Mouse (Mus musculus): ENCODE data around the gene Kprp. TPM values are rescaled to one million over a fixed set of nuclear protein-coding genes. Genes with fewer than 3 reads are reported as not detected.
"Not testable (repeated sequence)": the region's sequence is repeated elsewhere in the genome, so short reads cannot be mapped to it uniquely, and the experiment has no call there.

Kprp gene
- not detected in 2 replicates for polyA plus RNA-seq (2012; ENCODE audit: insufficient read depth, low replicate concordance)

DNA sequence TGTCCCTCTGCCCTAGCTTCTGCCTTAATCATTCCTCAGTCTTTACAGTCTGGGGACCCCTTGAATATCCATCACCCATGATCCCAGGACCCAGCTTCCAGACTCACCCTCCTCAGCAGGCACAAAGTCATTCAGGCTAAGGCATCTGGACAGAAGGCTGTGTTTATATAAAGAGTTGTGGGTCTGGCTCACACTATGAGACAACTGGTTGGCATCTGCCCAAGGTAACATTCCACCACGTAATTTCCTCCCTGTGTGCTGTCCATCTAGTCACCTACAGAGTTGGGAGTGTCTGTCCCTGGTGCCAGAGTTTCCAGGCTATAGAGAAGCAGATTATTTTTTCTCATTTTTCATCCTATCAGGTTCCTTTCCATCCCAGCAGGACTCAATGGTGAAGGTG is at the start of gene Kprp:
Kprp (minus strand) TSS at position 140 of the 400 bp plus-strand sequence.
- no peaks in the 10 kb centered on the region for H3K36me3 ChIP-seq (replicated peaks; ENCODE audit: low read length)
- H3K4me3 ChIP-seq (replicated peaks), result no peak within 1 kb of the TSS
- peaks cover 19% of the 10 kb centered on the region for H3K9me3 ChIP-seq
- TF ChIP-seq GATA1 (IDR thresholded peaks at IDR 0.05; ENCODE audit: borderline replicate concordance, low read length) (no peak), FLI1 (IDR thresholded peaks at IDR 0.05; ENCODE audit: low read length) (no peak)
- H3K4me1 ChIP-seq, result no peaks in the 10 kb centered on the region
- no peaks in the 10 kb centered on the region for H3K27me3 ChIP-seq (replicated peaks)

GRCm38 (mm10) chr3:92874180-92874579 is 47.1 kb upstream of the Kprp start:
- Histone ChIP-seq H3K36me3 (replicated peaks; ENCODE audit: low read length) (no peaks in the 10 kb centered on the region), H3K4me1 (no peaks in the 10 kb centered on the region), H3K9me3 (peaks cover 2% of the 10 kb centered on the region; the same call in 1 of the 2 replicates), H3K4me3 (replicated peaks) (no peak overlapping the region), H3K27me3 (replicated peaks) (no peaks in the 10 kb centered on the region)
- no peak for TF ChIP-seq GATA1 (IDR thresholded peaks at IDR 0.05; ENCODE audit: borderline replicate concordance, low read length)
- TF ChIP-seq FLI1 (IDR thresholded peaks at IDR 0.05; ENCODE audit: low read length), result no peak

DNA sequence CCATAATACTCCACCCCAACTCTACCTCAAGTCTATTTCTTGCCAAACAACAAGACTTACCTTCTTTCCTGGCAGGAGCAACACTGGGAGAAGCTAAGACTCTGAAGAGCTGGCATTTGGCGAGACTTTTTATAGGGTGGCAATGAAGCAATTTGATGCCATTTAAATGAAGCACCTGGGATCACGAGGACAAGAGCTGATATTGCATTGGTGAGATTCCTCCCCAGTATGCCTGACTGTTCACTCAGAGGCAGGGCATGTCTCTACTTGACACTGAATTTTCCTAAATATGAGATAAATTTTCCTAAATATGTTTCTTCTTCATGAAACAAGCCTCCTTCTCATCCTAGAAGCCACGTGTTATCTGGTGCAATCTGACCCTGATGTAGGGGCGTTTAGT is 43.1 kb upstream of the Kprp start, which contains the start of gene 2310050C09Rik:
2310050C09Rik (minus strand) TSS at position 101 of the 400 bp plus-strand sequence.
- H3K4me3 ChIP-seq (replicated peaks), result no peak within 1 kb of the TSS
- no peaks in the 10 kb centered on the region for H3K27me3 ChIP-seq (replicated peaks)
- no peaks in the 10 kb centered on the region for H3K36me3 ChIP-seq (replicated peaks; ENCODE audit: low read length)
- H3K9me3 ChIP-seq, result peaks cover 8% of the 10 kb centered on the region; the same call in 1 of the 2 replicates
- TF ChIP-seq GATA1 (IDR thresholded peaks at IDR 0.05; ENCODE audit: borderline replicate concordance, low read length) (no peak), FLI1 (IDR thresholded peaks at IDR 0.05; ENCODE audit: low read length) (no peak)
- no peaks in the 10 kb centered on the region for H3K4me1 ChIP-seq

DNA sequence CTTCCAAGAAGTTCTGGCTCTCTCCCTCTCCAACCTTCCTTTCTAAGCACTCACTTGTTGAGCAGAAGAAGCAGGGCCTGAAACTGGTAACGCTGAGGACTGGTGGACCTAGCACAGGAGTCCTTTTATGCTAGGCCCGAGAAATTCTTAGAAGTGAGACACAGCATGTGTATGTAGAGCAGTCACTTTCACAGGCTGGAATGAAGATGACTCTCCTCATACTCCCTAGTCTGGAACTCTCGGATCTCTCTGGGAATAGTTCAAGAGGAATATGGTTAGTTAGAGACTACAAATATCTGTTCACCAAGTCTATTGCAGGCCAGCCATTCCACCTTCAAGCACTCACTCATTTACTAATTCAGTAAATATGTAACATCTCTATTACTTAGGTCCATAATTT is 24.1 kb upstream of the Kprp start, which contains the start of gene Lce1l:
Lce1l (minus strand) TSS at position 101 of the 400 bp plus-strand sequence.
- H3K36me3 ChIP-seq (replicated peaks; ENCODE audit: low read length), result no peaks in the 10 kb centered on the region
- TF ChIP-seq GATA1 (IDR thresholded peaks at IDR 0.05; ENCODE audit: borderline replicate concordance, low read length) (no peak), FLI1 (IDR thresholded peaks at IDR 0.05; ENCODE audit: low read length) (no peak)

DNA sequence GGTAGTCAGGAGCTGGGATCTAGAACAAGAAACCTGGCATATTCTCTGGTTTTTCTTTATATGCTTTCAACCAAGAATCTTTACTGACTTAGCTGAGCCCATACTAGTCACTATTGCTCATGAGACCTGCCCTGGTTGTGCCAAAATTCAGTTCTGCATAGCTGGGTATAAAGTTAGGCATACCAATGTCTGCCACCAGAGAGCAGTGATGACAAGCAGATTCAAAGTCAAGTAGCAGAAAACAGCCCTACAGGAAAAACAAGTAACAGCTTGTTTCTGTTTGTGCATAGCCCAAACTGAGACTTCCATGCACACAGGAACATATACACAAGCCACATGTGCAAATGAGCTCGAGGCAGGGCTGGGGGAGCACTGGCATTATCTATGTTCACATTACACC is 1.2 kb downstream of the Kprp start:
- no peaks in the 10 kb centered on the region for H3K4me1 ChIP-seq
- no peak overlapping the region for H3K4me3 ChIP-seq (replicated peaks)
- peaks cover 19% of the 10 kb centered on the region for H3K9me3 ChIP-seq
- H3K27me3 ChIP-seq (replicated peaks), result no peaks in the 10 kb centered on the region
- TF ChIP-seq FLI1 (IDR thresholded peaks at IDR 0.05; ENCODE audit: low read length) (no peak), GATA1 (IDR thresholded peaks at IDR 0.05; ENCODE audit: borderline replicate concordance, low read length) (no peak)
- no peaks in the 10 kb centered on the region for H3K36me3 ChIP-seq (replicated peaks; ENCODE audit: low read length)

More for the DNA sequence above, 24.1 kb upstream of the Kprp start, which contains the start of gene Lce1l:
- Histone ChIP-seq H3K4me3 (replicated peaks) (no peak within 1 kb of the TSS), H3K27me3 (replicated peaks) (no peaks in the 10 kb centered on the region), H3K4me1 (no peaks in the 10 kb centered on the region), H3K9me3 (no peaks in the 10 kb centered on the region)

DNA sequence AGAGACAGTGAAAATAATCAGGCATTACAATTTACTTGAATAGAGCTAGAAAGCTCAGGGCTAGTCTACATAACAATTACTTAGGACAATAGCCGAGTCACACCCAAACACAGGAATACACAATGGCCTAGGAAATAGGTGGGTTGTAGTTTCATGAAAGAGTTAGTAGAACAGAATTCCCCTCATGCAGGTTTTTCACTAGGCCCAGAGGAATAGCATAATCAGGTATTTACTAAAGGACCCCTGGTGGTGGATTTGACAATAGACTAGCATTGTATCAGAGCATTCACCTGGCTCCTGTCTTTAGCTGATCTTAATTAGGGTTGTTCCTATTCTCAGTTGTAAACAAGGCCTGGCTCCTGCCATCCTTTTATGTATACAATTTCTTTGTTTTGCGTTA is 11.0 kb downstream of the Kprp start:
- H3K4me1 ChIP-seq; H3K27me3 ChIP-seq (replicated peaks); H3K36me3 ChIP-seq (replicated peaks; ENCODE audit: low read length); H3K4me3 ChIP-seq (replicated peaks); H3K9me3 ChIP-seq: not testable (repeated sequence)

DNA sequence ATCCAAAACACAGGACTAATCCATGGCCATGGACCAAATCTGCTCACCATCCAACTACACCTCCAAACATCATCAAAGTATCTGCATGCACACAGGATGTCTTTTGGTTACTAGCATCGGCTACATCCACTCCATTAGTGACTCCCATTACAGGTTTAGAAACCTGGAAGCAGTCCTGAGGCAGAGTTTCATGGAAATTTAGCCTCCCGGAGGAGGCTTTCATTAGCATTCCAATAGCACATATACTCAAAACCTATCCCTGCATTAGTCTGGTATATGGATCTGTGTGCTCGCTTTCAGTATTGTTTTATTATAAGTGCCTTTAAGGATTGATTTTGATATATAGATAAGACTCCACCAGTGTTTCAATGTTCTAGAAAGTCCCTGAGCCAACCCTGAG is 11.5 kb downstream of the Kprp start:
- TF ChIP-seq GATA1 (IDR thresholded peaks at IDR 0.05; ENCODE audit: borderline replicate concordance, low read length) (no peak), FLI1 (IDR thresholded peaks at IDR 0.05; ENCODE audit: low read length) (no peak)
- Histone ChIP-seq H3K36me3 (replicated peaks; ENCODE audit: low read length) (no peaks in the 10 kb centered on the region), H3K9me3 (no peaks in the 10 kb centered on the region), H3K4me3 (replicated peaks) (no peak overlapping the region), H3K4me1 (no peaks in the 10 kb centered on the region), H3K27me3 (replicated peaks) (no peaks in the 10 kb centered on the region)

DNA sequence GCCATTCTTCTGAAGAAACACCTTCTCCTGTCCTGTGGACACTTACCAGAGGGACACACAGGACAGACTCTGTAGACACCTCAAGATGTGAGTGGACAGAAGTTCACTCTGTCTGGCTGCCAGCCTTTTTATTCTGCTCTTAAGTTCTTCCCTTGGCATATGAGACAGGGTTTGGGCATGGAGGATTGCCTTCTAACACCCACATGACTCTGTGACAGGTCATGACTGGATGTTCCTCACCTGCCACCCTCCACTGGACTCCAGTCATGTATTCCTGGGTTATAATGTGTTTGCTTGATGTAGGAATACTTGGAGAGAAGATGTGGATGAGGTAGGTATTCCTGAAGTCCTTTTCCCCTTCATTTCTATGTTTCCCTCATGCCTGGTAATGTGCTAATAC is 19.3 kb downstream of the Kprp start, which contains the start of gene Lce1k:
Lce1k (minus strand) TSS at position 101 of the 400 bp plus-strand sequence.
- H3K27me3 ChIP-seq (replicated peaks), result no peaks in the 10 kb centered on the region
- H3K36me3 ChIP-seq (replicated peaks; ENCODE audit: low read length), result no peaks in the 10 kb centered on the region
- H3K4me1 ChIP-seq, result no peaks in the 10 kb centered on the region
- H3K9me3 ChIP-seq, result no peaks in the 10 kb centered on the region
- TF ChIP-seq FLI1 (IDR thresholded peaks at IDR 0.05; ENCODE audit: low read length) (no peak), GATA1 (IDR thresholded peaks at IDR 0.05; ENCODE audit: borderline replicate concordance, low read length) (no peak)
- no peak within 1 kb of the TSS for H3K4me3 ChIP-seq (replicated peaks)

DNA sequence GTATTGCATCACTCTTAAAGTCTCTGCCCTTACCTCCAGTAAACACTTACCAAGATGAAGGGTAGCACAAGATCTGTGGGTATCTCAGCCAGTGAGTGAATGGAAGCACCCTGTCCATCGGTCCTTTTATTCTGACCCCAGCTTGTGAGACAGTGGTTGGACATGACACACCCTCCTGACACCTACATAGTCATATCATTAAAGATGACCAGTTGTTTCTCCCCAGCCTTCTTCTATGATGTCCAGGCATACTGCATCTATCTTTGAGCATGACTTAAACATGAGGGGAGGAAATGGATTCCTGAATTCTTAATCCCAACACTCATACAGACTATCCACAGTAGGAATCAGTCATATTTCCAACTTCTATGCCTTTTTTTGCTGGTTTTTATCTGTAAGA is 36.6 kb downstream of the Kprp start, which contains the start of gene Lce1j:
Lce1j (minus strand) TSS at position 101 of the 400 bp plus-strand sequence.
- H3K4me1 ChIP-seq, result no peaks in the 10 kb centered on the region
- no peak within 1 kb of the TSS for H3K4me3 ChIP-seq (replicated peaks)
- H3K9me3 ChIP-seq, result no peaks in the 10 kb centered on the region
- H3K27me3 ChIP-seq (replicated peaks), result no peaks in the 10 kb centered on the region
- TF ChIP-seq FLI1 (IDR thresholded peaks at IDR 0.05; ENCODE audit: low read length) (no peak), GATA1 (IDR thresholded peaks at IDR 0.05; ENCODE audit: borderline replicate concordance, low read length) (no peak)
- H3K36me3 ChIP-seq (replicated peaks; ENCODE audit: low read length), result no peaks in the 10 kb centered on the region

DNA sequence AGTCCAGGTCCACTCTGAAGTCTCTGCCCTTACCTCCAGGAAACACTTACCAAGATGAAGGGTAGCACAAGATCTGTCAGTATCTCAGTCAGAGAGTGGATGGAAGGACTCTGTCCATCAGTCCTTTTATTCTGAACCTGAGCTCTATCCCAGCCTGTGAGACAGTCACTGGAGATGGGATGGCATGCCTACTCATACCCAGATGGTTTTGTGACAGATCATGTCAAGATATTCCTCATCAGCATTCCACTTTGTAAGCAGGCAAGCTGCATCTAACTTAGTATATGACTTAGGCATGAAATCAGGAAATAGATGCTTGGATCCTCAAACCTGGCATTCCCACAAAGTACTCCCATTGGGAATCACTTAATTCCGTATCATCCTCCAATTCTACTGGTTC is 48.2 kb downstream of the Kprp start, which contains the start of gene Lce1i:
Lce1i (minus strand) TSS at position 101 of the 400 bp plus-strand sequence.
- Histone ChIP-seq H3K36me3 (replicated peaks; ENCODE audit: low read length) (no peaks in the 10 kb centered on the region), H3K4me1 (no peaks in the 10 kb centered on the region), H3K27me3 (replicated peaks) (no peaks in the 10 kb centered on the region), H3K9me3 (no peaks in the 10 kb centered on the region), H3K4me3 (replicated peaks) (no peak within 1 kb of the TSS)
- no peak for TF ChIP-seq GATA1 (IDR thresholded peaks at IDR 0.05; ENCODE audit: borderline replicate concordance, low read length)
- TF ChIP-seq FLI1 (IDR thresholded peaks at IDR 0.05; ENCODE audit: low read length), result no peak

Other genes starting within 250 kb of the Kprp start
- gene Smcp, start 238.2 kb downstream of the Kprp start, polyA plus RNA-seq (2012; ENCODE audit: insufficient read depth, low replicate concordance), result not detected in 2 replicates
- gene 2210017I01Rik, start 219.8 kb downstream of the Kprp start, polyA plus RNA-seq (2012; ENCODE audit: insufficient read depth, low replicate concordance), result not detected in 2 replicates
- gene Lce6a, start 205.6 kb downstream of the Kprp start, polyA plus RNA-seq (2012; ENCODE audit: insufficient read depth, low replicate concordance), result not detected in 2 replicates
- gene Lce1a1, start 178.9 kb downstream of the Kprp start, polyA plus RNA-seq (2012; ENCODE audit: insufficient read depth, low replicate concordance), result not detected in 2 replicates
- gene Lce1b, start 170.3 kb downstream of the Kprp start, polyA plus RNA-seq (2012; ENCODE audit: insufficient read depth, low replicate concordance), result not detected in 2 replicates
- not detected in 2 replicates for gene Lce1a2, start 156.9 kb downstream of the Kprp start, polyA plus RNA-seq (2012; ENCODE audit: insufficient read depth, low replicate concordance)
- gene Lce1c, start 148.0 kb downstream of the Kprp start, polyA plus RNA-seq (2012; ENCODE audit: insufficient read depth, low replicate concordance), result not detected in 2 replicates
- gene Lce1d, start 140.0 kb downstream of the Kprp start, polyA plus RNA-seq (2012; ENCODE audit: insufficient read depth, low replicate concordance), result not detected in 2 replicates
- gene Lce1e, start 118.2 kb downstream of the Kprp start, polyA plus RNA-seq (2012; ENCODE audit: insufficient read depth, low replicate concordance), result not detected in 2 replicates
- gene Lce1f, start 106.9 kb downstream of the Kprp start, polyA plus RNA-seq (2012; ENCODE audit: insufficient read depth, low replicate concordance), result not detected in 2 replicates
- not detected in 2 replicates for gene Gm38119, start 88.2 kb downstream of the Kprp start, polyA plus RNA-seq (2012; ENCODE audit: insufficient read depth, low replicate concordance)
- not detected in 2 replicates for gene Lce1g, start 74.9 kb downstream of the Kprp start, polyA plus RNA-seq (2012; ENCODE audit: insufficient read depth, low replicate concordance)
- not detected in 2 replicates for gene Lce1h, start 62.2 kb downstream of the Kprp start, polyA plus RNA-seq (2012; ENCODE audit: insufficient read depth, low replicate concordance)
- not detected in 2 replicates for gene Lce1i, start 48.3 kb downstream of the Kprp start, polyA plus RNA-seq (2012; ENCODE audit: insufficient read depth, low replicate concordance)
- not detected in 2 replicates for gene Lce1j, start 36.7 kb downstream of the Kprp start, polyA plus RNA-seq (2012; ENCODE audit: insufficient read depth, low replicate concordance)
- not detected in 2 replicates for gene Lce1k, start 19.4 kb downstream of the Kprp start, polyA plus RNA-seq (2012; ENCODE audit: insufficient read depth, low replicate concordance)
- not detected in 2 replicates for gene Lce1l, start 24.0 kb upstream of the Kprp start, polyA plus RNA-seq (2012; ENCODE audit: insufficient read depth, low replicate concordance)
- gene 2310050C09Rik, start 43.0 kb upstream of the Kprp start, polyA plus RNA-seq (2012; ENCODE audit: insufficient read depth, low replicate concordance), result not detected in 2 replicates
- gene Lce3a, start 99.0 kb upstream of the Kprp start, polyA plus RNA-seq (2012; ENCODE audit: insufficient read depth, low replicate concordance), result not detected in 2 replicates
- gene Lce3b, start 105.7 kb upstream of the Kprp start, polyA plus RNA-seq (2012; ENCODE audit: insufficient read depth, low replicate concordance), result not detected in 2 replicates
- gene Lce3c, start 117.2 kb upstream of the Kprp start, polyA plus RNA-seq (2012; ENCODE audit: insufficient read depth, low replicate concordance), result not detected in 2 replicates
- gene Lce3d, start 130.1 kb upstream of the Kprp start, polyA plus RNA-seq (2012; ENCODE audit: insufficient read depth, low replicate concordance), result not detected in 2 replicates
- not detected in 2 replicates for gene Lce3e, start 139.8 kb upstream of the Kprp start, polyA plus RNA-seq (2012; ENCODE audit: insufficient read depth, low replicate concordance)
- gene Lce3f, start 165.0 kb upstream of the Kprp start, polyA plus RNA-seq (2012; ENCODE audit: insufficient read depth, low replicate concordance), result not detected in 2 replicates
- gene Crct1, start 188.4 kb upstream of the Kprp start, polyA plus RNA-seq (2012; ENCODE audit: insufficient read depth, low replicate concordance), result not detected in 2 replicates
- not detected in 2 replicates for gene Lce1m, start 191.8 kb upstream of the Kprp start, polyA plus RNA-seq (2012; ENCODE audit: insufficient read depth, low replicate concordance)
- gene Gm4858, start 241.6 kb upstream of the Kprp start, polyA plus RNA-seq (2012; ENCODE audit: insufficient read depth, low replicate concordance), result not detected in 2 replicates

Data from megakaryocyte, embryonic 14.5 days (primary cell).